Mouse (Mus musculus) neural tube, embryonic 10.5 days (tissue): ENCODE data around the gene Ccr5.
"Not testable (repeated sequence)": the region's sequence is repeated elsewhere in the genome, so short reads cannot be mapped to it uniquely, and the experiment has no call there.

Experiments used
- DNase-seq: peaks from one replicate; pipeline ENCODE4 v3.0.0-alpha.2; 2017; ENCODE audit warnings: low spot score; ENCODE audit errors: extremely low spot score

Ccr5 gene

GRCm38 (mm10) chr9:124121387-124122184, at the start of gene Ccr5:
Gene Ccr5 (plus strand): TSS chr9:124121543.
- no peak for DNase-seq

GRCm38 (mm10) chr9:124079803-124080202, 41.5 kb upstream of the Ccr5 start:
- DNase-seq = no peak

GRCm38 (mm10) chr9:124080471-124080870, 40.9 kb upstream of the Ccr5 start:
- not testable (repeated sequence) for DNase-seq

- no peak for DNase-seq
These were observed 30.9 kb upstream of the Ccr5 start for GRCm38 (mm10) chr9:124090441-124090840.

- no peak for DNase-seq
These were observed 22.2 kb upstream of the Ccr5 start for GRCm38 (mm10) chr9:124099127-124099526.

- DNase-seq = no peak
These were observed 21.0 kb upstream of the Ccr5 start for GRCm38 (mm10) chr9:124100357-124100756.

- DNase-seq = no peak
These were observed 19.6 kb upstream of the Ccr5 start, which contains the start of gene Ccr2 for GRCm38 (mm10) chr9:124101723-124102122. Gene Ccr2 (plus strand): TSS chr9:124101950.

DNA sequence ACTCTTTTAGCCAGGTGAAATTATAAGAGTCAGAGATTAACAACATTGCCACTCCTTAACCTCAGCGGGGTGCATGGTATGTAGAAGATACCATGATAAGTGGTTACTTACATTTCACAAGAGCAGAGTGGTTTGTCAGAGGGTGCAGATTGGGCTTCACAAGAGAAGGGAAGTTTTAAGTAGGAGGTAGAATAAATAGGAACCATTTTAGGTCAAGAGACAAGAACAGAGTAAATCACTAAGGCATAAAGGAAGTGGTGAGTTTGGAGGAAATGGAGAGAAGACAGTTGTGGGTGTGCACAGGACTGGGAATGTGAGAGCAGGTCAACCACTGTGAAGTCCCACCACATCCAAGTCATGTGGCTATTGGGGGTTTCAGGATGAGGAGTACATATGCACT, 18.1 kb upstream of the Ccr5 start:
- DNase-seq = no peak

GRCm38 (mm10) chr9:124105196-124105595, 16.1 kb upstream of the Ccr5 start:
- no peak for DNase-seq

DNA sequence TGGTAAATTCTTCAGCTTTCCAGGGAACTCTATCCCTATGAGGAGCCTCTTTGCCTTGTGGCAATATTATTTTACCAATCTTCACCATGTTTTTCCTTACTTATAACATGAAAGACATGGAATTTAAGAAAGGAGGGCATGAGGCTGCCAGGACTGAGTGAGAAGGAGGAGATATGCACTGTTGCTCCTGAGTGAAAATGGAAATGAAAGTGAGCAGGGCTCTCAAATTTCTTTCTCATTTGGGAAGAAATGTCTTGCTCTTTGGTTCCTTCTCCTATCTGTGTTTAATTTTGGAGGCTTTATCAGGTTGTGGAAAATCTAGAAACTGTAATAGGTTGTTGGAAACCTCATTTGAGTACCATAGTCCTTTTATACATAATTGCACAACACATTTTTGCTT, 14.1 kb upstream of the Ccr5 start:
- DNase-seq = no peak

DNA sequence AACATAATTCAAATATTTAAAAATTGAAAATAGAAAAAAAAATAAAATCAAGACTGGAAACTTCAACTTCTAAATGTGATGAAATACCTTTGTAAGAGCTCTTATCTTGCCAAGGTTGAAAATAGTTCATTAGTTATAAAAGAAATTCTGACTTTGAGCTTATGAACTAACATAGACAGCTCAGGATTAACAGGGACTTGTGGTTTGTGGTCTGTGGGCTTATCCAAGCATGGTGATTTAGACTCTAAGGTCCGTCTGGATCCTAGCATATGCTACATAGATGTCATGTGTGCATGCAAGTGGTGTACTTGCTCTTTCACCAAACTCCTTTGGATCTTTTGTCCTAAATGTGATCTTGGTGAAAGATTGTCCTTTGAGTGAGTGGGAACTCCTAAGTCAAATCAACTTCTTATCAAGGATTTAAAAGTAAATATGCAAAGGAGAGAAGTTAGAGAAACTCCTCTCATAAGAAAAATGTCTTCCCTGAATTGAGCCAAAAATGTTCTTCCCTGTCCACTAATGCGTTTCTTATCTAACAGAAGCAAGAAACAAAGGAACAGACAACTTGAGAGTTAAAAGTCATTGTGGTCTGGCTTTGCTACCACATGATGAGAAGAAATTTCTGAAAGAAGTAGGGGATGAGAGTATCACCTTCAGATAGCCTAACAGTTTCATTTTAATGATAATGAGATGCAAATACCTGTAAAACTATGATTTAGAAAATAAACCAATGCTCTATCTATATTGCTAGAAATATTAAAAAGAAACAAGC, 12.8 kb upstream of the Ccr5 start:
- no peak for DNase-seq

DNA sequence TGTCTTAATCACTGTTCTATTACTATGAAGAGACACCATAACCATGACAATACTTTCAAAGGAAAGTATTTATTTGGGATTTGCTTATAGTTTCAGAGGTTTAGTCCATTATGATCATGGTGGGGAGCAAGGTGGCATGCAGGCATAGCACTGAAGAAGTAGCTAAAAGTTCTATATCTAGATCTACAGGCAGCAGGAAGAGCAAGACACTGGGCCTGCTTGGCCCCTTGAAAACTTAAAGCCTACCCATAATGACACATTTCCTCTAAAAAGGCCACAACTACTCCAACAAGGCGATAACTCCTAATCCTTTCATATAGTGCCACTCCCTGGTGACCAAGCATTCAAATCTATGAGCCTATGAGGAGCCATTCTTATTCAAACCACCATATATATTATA, 9.3 kb upstream of the Ccr5 start:
- no peak for DNase-seq

DNA sequence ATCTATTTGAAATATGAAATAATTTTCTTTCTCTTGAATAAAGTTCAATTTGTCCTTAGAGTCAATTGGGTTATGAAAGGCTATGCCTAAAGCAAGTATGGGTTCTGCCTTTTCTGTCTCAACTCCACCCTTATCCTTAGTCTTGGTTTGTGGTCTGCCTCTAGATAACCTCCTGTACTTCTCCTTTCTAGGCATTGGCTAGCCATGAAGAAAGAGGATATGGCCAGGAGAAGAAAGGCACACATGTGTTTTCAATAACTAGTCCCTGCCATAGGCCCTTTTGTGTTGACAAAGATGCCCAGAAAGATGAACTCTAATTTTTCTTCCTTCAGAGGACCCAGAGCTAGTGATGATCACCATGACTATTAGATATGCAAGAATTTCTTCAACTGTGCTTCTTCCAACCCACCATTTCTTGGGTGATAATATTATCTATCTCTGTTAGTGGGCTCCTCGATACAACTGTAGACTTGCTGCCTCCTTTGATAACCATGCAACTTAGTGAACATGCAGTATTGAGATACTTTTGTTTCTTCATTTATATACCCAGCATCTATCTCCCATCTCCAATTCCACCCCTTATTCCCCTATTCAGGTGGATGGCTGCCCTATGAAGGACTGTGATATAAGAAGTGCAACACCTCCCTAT, 8.6 kb upstream of the Ccr5 start:
- no peak for DNase-seq

DNA sequence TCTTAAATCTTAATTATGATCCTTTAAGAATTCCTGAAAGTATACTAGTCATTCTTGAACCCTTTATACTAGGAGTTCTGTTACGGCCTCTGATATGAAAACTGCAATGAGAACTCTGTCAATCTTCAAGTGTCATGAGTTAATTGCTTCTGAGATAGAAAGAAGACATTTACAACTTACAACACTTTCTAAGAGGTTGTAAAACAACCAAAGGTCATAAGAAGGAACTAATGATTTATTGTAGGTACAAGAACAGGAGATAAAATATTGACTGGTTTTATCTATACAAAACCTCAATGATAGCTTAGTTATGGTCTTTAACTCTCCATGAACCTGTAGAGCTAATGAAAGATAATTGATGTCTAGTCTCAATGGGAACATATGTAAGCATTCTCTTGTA, 7.6 kb upstream of the Ccr5 start:
- no peak for DNase-seq

DNA sequence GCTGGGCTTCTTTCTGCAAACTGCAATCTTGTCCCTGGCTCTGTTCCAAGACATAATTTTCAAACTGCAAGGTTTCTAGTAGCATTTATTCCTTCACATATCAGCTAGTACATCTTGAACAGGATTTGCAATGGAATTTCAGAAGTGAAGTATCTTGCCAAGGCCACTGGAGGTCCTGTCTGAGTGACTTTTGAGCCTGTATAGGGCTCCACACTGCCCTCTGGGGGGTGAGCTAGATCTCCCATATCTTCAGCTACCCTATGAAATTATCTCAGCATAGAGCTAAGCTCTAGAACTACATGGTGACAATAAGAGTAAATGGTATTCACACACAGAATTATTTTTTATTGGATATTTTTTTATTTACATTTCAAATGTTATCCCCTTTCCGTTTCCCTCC, 2.9 kb upstream of the Ccr5 start:
- DNase-seq = no peak

GRCm38 (mm10) chr9:124125576-124125975, 4.2 kb downstream of the Ccr5 start:
- DNase-seq = no peak

DNA sequence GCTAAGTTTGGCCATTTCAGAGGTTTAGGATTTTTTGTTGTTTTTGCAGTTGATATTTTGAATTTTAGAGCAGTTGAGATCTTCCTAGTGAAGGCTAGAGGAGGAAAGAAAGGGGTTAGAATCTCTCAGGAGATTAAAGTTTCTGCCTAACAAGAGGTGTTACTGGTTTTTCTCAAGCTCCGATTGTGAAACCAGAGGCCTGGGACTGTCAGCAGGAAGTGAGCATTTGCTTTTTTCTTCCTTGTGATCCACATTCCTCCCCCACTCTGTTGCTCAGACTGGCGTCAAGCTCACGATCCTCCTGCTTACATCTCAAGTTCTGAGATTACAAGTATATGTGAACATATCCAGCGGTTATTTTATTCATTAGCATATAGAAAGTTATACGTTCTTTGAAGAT, 5.0 kb downstream of the Ccr5 start:
- no peak for DNase-seq

DNA sequence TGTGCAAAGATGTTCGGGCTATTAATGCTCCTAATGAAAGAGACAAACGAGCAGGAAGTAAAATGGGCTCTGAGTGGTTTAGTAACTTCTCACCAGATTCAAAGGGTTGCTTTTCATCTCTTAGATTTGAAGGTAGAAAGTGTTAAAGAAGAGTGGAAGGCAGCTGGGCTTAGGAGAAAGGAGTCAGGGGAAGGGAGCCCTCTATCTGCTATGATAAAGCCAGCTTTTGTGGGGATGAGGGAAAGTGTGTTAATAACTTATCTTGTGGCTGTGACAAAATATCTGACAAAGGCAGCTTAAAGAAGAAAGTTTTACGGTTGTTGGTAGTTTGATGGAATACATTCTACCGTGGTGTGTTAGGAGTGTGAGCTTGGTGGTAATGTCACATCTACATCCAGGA, 6.1 kb downstream of the Ccr5 start:
- DNase-seq = no peak

GRCm38 (mm10) chr9:124128379-124128778, 7.0 kb downstream of the Ccr5 start:
- DNase-seq = peak; percentile 28

- DNase-seq = not testable (repeated sequence)
These were observed 11.6 kb downstream of the Ccr5 start for GRCm38 (mm10) chr9:124132899-124133298.

GRCm38 (mm10) chr9:124134919-124135318, 13.6 kb downstream of the Ccr5 start:
- not testable (repeated sequence) for DNase-seq

GRCm38 (mm10) chr9:124137619-124138018, 16.3 kb downstream of the Ccr5 start:
- no peak for DNase-seq
